Mouse (Mus musculus): ENCODE measurements around the gene Gm5798. TPM values are rescaled to one million over a fixed set of nuclear protein-coding genes. Genes with fewer than 3 reads are reported as not detected.
"Not testable (repeated sequence)": the region's sequence is repeated elsewhere in the genome, so short reads cannot be mapped to it uniquely, and the experiment has no call there.

Gm5798 gene
- not detected in 2 replicates for polyA plus RNA-seq (2015; fragmentation: Nextera tagmentation; extraction: Ambion mirVana)

DNA sequence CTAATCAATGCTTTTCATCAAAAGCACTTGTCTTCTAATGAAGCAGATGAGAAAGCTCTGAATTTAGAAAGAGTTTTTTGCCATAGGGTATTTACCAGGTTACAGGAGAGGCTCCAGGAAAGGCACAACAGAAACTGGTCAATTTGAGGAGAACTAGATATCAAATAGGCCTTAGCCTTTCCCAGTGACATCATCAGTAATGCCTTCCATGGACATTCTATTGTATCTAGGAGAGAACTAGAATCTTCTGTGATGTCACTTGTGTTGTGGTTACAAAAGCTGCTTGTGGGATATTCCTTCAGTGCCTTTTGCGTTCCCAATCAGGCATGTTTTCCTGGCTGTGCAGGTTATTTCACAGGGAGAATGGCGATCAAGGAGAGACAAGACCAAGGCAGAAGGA is at the start of gene Gm5798:
Gm5798 (plus strand) TSS at position 301 of the 400 bp plus-strand sequence.
- H3K36me3 ChIP-seq; H3K4me3 ChIP-seq (replicated peaks); H3K4me2 ChIP-seq; H3K27me3 ChIP-seq (replicated peaks); H3K27ac ChIP-seq; H3K4me1 ChIP-seq; H3K9me3 ChIP-seq; H3K9ac ChIP-seq; ATAC-seq (ENCODE audit: insufficient read depth, low FRiP score, low read depth): not testable (repeated sequence)
- 63% methylated on average over 2 of the region's 2 CpGs for WGBS

- not testable (repeated sequence) for H3K27ac ChIP-seq; ATAC-seq (ENCODE audit: insufficient read depth, low FRiP score, low read depth); H3K4me2 ChIP-seq; H3K4me1 ChIP-seq; H3K27me3 ChIP-seq (replicated peaks); H3K9me3 ChIP-seq; H3K36me3 ChIP-seq; H3K4me3 ChIP-seq (replicated peaks); H3K9ac ChIP-seq
- WGBS = no CpG with 5 or more reads among the region's 3 CpGs
Measured at GRCm38 (mm10) chr14:41386279-41386678, 37.9 kb downstream of the Gm5798 start, which contains the start of gene Gm7945. Gene Gm7945, minus strand, starts transcription at chr14:41386379.

Other genes starting within 250 kb of the Gm5798 start
- 8.6 and 12.3 TPM in 2 replicates for gene Mat1a, start 243.6 kb upstream of the Gm5798 start, polyA plus RNA-seq (2015; fragmentation: Nextera tagmentation; extraction: Ambion mirVana)
- not detected in 2 replicates for gene Sftpa1, start 216.8 kb upstream of the Gm5798 start, polyA plus RNA-seq (2015; fragmentation: Nextera tagmentation; extraction: Ambion mirVana)
- gene Mbl1, start 197.2 kb upstream of the Gm5798 start, polyA plus RNA-seq (2015; fragmentation: Nextera tagmentation; extraction: Ambion mirVana) = 0.83 and 2.7 TPM in 2 replicates
- gene Sftpd, start 163.5 kb upstream of the Gm5798 start, polyA plus RNA-seq (2015; fragmentation: Nextera tagmentation; extraction: Ambion mirVana) = 0.12 and 0.13 TPM in 2 replicates
- 0.12 and 0.23 TPM in 2 replicates for gene Gm2832, start 69.8 kb upstream of the Gm5798 start, polyA plus RNA-seq (2015; fragmentation: Nextera tagmentation; extraction: Ambion mirVana)
- gene Gm7945, start 37.8 kb downstream of the Gm5798 start, polyA plus RNA-seq (2015; fragmentation: Nextera tagmentation; extraction: Ambion mirVana) = not detected in 2 replicates
- gene Gm6482, start 59.7 kb downstream of the Gm5798 start, polyA plus RNA-seq (2015; fragmentation: Nextera tagmentation; extraction: Ambion mirVana) = not detected in 2 replicates
- gene Gm7954, start 104.9 kb downstream of the Gm5798 start, polyA plus RNA-seq (2015; fragmentation: Nextera tagmentation; extraction: Ambion mirVana) = not detected in 2 replicates
- not detected in 2 replicates for gene Gm3486, start 140.9 kb downstream of the Gm5798 start, polyA plus RNA-seq (2015; fragmentation: Nextera tagmentation; extraction: Ambion mirVana)
- not detected in 2 replicates for gene Gm7970, start 207.0 kb downstream of the Gm5798 start, polyA plus RNA-seq (2015; fragmentation: Nextera tagmentation; extraction: Ambion mirVana)
- gene 1700049E17Rik2, start 224.6 kb downstream of the Gm5798 start, polyA plus RNA-seq (2015; fragmentation: Nextera tagmentation; extraction: Ambion mirVana) = not detected in 2 replicates

Data from stomach, embryonic 15.5 days (tissue).